Mouse (Mus musculus) heart, postnatal 0 days (tissue): Measurements from ENCODE around the gene Myof.

ENCODE experiments used
- CTCF ChIP-seq: IDR thresholded peaks from 2 replicates; pipeline ENCODE4 v1.5.1; 2016; ENCODE audit warnings: antibody characterized with exemption, control low read depth, low read depth
- EP300 ChIP-seq: IDR thresholded peaks from 2 replicates; pipeline ENCODE4 v1.6.1; 2016; ENCODE audit warnings: antibody characterized with exemption, low read depth

DNA sequence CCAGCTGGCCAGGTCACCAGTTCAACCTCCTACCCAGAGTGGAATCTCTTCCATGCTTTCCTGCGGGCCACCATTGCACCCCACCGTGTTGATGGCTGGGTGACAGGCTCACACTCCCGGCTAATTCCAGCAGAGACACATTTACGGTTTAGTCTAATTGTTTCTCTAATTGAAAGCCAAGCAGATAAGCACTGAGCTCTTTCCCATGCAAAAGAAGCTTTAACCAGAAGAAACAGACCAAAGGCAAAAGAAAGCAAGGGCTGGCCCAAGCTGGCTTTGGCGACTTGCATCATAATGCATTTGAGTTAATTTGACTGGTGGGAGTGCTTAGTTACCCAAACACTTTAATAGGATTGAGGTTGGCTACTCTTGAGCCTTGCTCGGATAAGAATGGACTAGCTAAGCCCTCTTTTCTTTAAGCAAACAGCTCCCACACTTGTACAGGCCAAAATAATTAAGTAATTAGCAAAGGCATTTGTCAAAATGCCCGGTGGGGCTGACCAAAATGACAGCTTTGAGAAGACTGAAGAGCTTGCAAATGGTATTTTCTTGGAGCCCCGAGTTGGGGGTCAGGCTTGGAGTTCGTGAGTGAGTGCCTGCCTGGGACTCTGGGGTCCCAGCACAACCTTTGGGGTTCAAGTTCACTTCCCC, 161.8 kb downstream of the Myof start:
- TF ChIP-seq CTCF (no peak), EP300 (no peak)
